Mouse (Mus musculus) lung, embryonic 16.5 days (tissue): ENCODE data around the gene Cdyl. TPM values are rescaled to one million over a fixed set of nuclear protein-coding genes. Genes with fewer than 3 reads are reported as not detected.

Source experiments
- ATAC-seq: fragments of 200-750 bp; cut with Nextera tagmentation; 2 replicates; pipeline ENCODE4 v1.8.0; 2017; ENCODE audit warnings: low read depth, mild to moderate bottlenecking, moderate library complexity
- H3K27ac ChIP-seq: fragments of 300-500 bp; sonication (generic); 2 replicates; pipeline ENCODE4 v1.5.1; 2014; ENCODE audit warnings: mild to moderate bottlenecking, control low read depth, low read length
- H3K27me3 ChIP-seq: fragments of 300-500 bp; sonication (generic); 2 replicates; pipeline ENCODE4 v1.6.1; 2014; ENCODE audit warnings: low read depth, low read length, mixed read lengths; ENCODE audit not compliant: control insufficient read depth, insufficient read depth
- H3K36me3 ChIP-seq: fragments of 300-500 bp; sonication (generic); 2 replicates; pipeline ENCODE4 v1.6.1; 2014; ENCODE audit warnings: low read length; ENCODE audit not compliant: control insufficient read depth, insufficient read depth
- H3K4me1 ChIP-seq: fragments of 300-500 bp; sonication (generic); replicated peaks from 2 replicates; pipeline ENCODE4 v1.6.1; 2014; ENCODE audit warnings: low read length, mixed read lengths; ENCODE audit not compliant: control insufficient read depth, insufficient read depth
- H3K4me2 ChIP-seq: fragments of 300-500 bp; sonication (generic); 2 replicates; pipeline ENCODE4 v1.6.1; 2014; ENCODE audit warnings: low read depth, low read length, control low read depth
- H3K4me3 ChIP-seq: fragments of 300-500 bp; sonication (generic); 2 replicates; pipeline ENCODE4 v1.5.1; 2014; ENCODE audit warnings: mild to moderate bottlenecking, low read length, control low read depth
- H3K9ac ChIP-seq: fragments of 300-500 bp; sonication (generic); 2 replicates; pipeline ENCODE4 v1.6.1; 2014; ENCODE audit warnings: low read length, control low read depth
- H3K9me3 ChIP-seq: fragments of 300-500 bp; sonication (generic); 2 replicates; pipeline ENCODE4 v1.6.1; 2016; ENCODE audit warnings: low read length; ENCODE audit not compliant: control insufficient read depth
- WGBS: fragments of 180-500 bp; shearing (Covaris S2); extraction: QIAGEN DNeasy Blood & Tissue Kit; methylation state at CpG from one replicate; pipeline ENCODE4 v1.1.7; 2014; 5-methylcytosine and 5-hydroxymethylcytosine counted together
- polyA plus RNA-seq: library from polyadenylated mRNA; unstranded; fragments of >200 nt; fragmentation: Nextera tagmentation; extraction: Ambion mirVana; gene quantifications from 2 replicates; pipeline ENCODE4 v1.2.1, GENCODE M21; 2015

Gene Cdyl
- polyA plus RNA-seq, 1 experiment from 2014 or later: 7.4 TPM

DNA sequence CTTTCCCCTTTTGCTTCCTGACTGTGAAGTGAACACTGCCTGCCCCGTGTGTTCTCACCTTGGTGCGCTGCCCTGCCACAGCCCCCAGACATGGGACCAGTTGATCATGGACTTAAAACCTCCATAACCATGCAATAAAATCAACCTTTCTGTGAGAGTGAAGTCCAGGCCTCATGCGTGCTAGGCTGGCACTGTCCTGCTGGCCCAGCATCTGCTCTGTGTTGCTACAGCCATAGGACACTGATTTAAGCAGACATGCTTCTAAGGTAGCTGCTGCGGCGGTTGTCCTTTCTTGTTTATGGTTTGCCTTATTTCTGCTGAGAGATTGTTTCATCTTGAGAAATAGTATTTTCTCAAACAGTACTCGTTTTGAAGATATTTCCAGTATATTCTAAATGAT, 191.9 kb downstream of the Cdyl start:
- 91% methylated on average over 6 of the region's 6 CpGs for WGBS
- H3K9me3 ChIP-seq: no peaks in the 10 kb centered on the region
- H3K27ac ChIP-seq: no peak overlapping the region
- no peaks in the 10 kb centered on the region for H3K36me3 ChIP-seq
- no peak overlapping the region for H3K9ac ChIP-seq
- no peaks in the 10 kb centered on the region for H3K27me3 ChIP-seq
- no peak for ATAC-seq
- H3K4me1 ChIP-seq: 0 out of 2 replicates have a peak, but pooled peaks cover 2% of the 10 kb centered on the region
- H3K4me3 ChIP-seq: no peak overlapping the region
- H3K4me2 ChIP-seq: no peak overlapping the region

DNA sequence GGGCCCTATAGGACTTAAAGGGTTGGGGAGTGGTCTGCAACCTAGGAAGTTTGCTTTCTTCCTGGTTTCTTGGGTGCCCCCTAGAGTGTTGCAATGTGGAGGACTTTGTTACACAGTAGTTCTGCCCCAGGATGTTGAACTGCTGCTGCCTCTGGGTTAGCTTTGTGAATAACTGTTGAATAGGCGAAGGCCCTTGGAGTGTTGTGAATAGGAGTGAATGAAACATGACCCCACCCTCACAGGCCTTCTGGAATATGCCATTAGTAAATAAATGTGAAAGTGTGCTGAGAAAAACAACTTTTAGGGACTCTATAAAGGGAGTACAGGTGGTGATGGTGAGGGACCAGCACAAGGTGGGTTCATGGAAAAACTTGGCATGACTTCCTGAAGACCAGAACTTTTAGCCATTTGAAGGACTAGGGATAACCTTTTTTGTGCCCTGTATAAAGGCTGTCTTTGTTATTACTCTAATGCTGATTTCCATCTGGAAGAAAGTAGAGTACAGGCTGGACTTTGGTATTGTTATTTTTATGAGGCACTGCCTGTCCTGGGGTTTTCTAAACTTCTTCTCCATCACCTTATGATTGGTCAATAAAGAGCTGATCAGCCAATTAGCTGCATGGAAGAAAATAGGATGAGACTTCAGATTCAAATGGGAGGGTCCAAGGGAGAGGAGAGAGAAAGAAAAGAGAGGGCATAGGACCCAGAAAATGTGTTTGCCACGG, 193.4 kb downstream of the Cdyl start:
- H3K4me1 ChIP-seq: 0 out of 2 replicates have a peak, but pooled peaks cover 2% of the 10 kb centered on the region
- H3K9me3 ChIP-seq: no peaks in the 10 kb centered on the region
- no peak overlapping the region for H3K9ac ChIP-seq
- H3K27ac ChIP-seq: no peak overlapping the region
- H3K36me3 ChIP-seq: no peaks in the 10 kb centered on the region
- no peaks in the 10 kb centered on the region for H3K27me3 ChIP-seq
- 80% methylated on average over 2 of the region's 2 CpGs for WGBS
- H3K4me2 ChIP-seq: no peak overlapping the region
- no peak overlapping the region for H3K4me3 ChIP-seq
- no peak for ATAC-seq

DNA sequence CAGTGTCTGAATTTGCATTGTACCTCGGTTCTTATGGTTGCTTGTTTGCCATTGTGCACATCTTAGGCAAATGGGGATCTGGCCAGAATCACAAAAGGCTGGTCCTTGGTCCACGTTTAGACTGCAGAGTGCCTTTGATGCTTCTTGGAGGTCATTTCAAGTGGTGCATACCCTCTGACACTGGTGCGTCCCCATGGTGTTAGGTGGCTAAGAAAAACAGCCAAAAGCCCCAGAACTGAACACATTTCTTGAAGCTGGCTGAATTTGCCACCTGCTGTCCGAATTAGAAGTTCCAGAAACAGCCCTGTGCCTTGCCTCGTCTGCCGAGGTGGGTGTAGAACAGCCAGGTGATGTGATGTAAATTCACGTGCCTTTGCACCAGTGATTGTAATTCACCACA, 197.9 kb downstream of the Cdyl start:
- Histone ChIP-seq H3K4me1 (0 out of 2 replicates have a peak, but pooled peaks cover 2% of the 10 kb centered on the region), H3K27ac (no peak overlapping the region), H3K27me3 (no peaks in the 10 kb centered on the region), H3K9me3 (no peaks in the 10 kb centered on the region), H3K36me3 (no peaks in the 10 kb centered on the region; the same call in 1 of the 2 replicates), H3K9ac (no peak overlapping the region), H3K4me3 (no peak overlapping the region), H3K4me2 (no peak overlapping the region)
- WGBS: 75% methylated on average over 7 of the region's 7 CpGs
- no peak for ATAC-seq

DNA sequence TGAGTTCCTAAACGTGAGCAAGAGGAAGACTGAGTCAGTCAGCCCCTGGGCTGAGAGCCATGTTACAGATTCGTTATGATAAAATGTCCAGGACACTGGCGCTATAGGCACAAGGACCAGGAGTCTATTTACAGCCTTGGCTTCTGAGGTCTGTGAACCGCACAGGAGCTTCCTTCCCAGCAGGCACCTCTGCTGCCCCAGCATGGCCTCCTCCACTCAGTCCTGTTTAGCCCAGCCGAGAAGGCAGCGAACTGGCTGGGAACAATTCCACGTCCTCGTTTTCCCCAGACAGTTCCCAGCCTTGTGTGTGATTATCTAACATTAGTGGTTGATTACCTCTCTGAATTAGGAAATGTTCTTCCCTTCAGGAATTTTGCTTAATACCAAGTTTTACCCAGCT, 201.3 kb downstream of the Cdyl start:
- 68% methylated on average over 8 of the region's 8 CpGs for WGBS
- H3K27me3 ChIP-seq: no peaks in the 10 kb centered on the region
- H3K36me3 ChIP-seq: peaks cover 5% of the 10 kb centered on the region; the same call in 1 of the 2 replicates
- H3K4me2 ChIP-seq: no peak overlapping the region
- H3K4me1 ChIP-seq: no peaks in the 10 kb centered on the region
- no peak overlapping the region for H3K9ac ChIP-seq
- no peak for ATAC-seq
- H3K27ac ChIP-seq: no peak overlapping the region
- no peak overlapping the region for H3K4me3 ChIP-seq
- no peaks in the 10 kb centered on the region for H3K9me3 ChIP-seq

DNA sequence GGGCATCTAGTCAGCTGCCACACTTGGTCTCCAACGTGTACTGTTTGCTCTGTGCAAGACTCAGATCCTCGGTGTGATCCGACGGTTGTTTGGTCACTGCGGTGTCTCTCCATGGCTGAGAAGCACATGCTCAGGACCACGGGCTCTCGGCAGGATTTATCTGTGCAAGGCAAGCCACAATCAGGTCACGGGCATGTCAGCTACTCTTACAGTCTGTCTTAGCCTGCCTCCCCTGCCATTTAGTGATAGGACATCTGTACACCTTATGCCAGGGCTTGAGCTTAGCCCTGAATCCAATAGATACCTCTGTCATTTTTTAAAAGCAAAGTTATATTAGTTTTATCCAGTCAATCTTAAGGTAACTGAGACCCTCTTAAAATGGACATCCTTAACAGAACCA, 211.0 kb downstream of the Cdyl start:
- no peaks in the 10 kb centered on the region for H3K9me3 ChIP-seq
- H3K27me3 ChIP-seq: no peaks in the 10 kb centered on the region
- H3K4me2 ChIP-seq: no peak overlapping the region
- peaks cover 8% of the 10 kb centered on the region for H3K36me3 ChIP-seq
- no peak overlapping the region for H3K27ac ChIP-seq
- no peak overlapping the region for H3K4me3 ChIP-seq
- no peak overlapping the region for H3K9ac ChIP-seq
- H3K4me1 ChIP-seq: no peaks in the 10 kb centered on the region
- ATAC-seq: no peak
- 80% methylated on average over 8 of the region's 8 CpGs for WGBS

DNA sequence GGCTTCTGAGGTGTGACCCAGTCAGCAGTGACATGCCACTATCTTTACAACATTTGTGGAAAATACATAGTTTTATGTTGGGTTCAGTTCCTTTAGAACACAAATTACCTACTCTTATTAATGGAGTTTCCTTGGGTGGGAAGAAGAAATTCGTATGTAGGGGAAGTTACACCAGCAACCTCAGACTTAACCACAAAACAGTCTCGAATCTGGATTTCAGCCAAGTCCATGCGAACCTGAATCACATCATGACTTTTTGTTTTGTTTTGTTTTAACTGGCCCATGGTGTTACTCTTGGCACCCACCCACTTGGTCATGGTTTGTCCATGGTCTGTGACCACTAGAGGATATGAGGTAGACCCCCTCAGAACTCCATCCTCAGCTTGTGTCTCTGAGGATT, 211.5 kb downstream of the Cdyl start:
- Histone ChIP-seq H3K4me1 (no peaks in the 10 kb centered on the region), H3K27ac (no peak overlapping the region), H3K4me3 (no peak overlapping the region), H3K27me3 (no peaks in the 10 kb centered on the region), H3K9me3 (no peaks in the 10 kb centered on the region), H3K9ac (no peak overlapping the region), H3K36me3 (peaks cover 6% of the 10 kb centered on the region), H3K4me2 (no peak overlapping the region)
- no peak for ATAC-seq
- 51% methylated on average over 3 of the region's 3 CpGs for WGBS

DNA sequence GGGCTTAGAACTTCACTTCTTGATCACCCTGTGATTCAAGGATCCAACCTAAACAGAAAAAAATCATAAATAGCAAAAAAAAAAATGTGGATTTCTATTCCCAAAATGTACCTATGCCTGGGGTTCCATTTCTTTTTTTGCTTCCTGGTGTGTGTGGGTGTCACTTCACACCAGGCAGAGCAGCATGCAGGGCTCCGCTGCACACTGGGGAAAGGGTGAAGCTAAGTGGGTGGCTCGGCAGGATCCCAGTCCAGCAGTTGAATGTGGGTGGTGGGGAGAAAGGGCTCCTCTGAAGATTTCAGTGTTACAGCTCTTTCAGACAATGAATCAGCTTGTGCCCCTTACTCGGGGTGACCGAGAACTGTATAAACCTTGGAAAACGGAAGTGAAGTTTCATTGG, 215.8 kb downstream of the Cdyl start:
- no peak for ATAC-seq

DNA sequence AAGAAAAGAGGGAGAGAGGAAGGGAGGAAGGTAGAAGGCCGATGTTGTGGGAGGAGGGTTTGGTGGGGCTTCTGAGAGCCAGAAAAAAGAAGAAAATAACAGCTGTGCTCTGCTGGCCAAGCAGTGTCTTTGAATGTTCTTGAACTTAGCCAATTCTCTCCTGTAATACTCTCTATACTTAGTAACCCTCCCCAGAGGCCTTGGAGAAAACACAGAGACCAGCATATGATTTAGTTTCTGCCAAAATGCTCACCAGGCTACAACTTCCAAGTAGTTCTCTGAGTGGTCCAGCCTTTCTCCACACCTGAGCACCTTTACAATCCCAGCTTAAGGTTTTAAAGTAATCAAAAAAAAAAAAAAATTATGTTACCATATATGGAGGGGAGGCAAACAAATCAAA, 218.6 kb downstream of the Cdyl start:
- no peaks in the 10 kb centered on the region for H3K27me3 ChIP-seq
- H3K4me1 ChIP-seq: no peaks in the 10 kb centered on the region
- ATAC-seq: no peak
- H3K36me3 ChIP-seq: peaks cover 6% of the 10 kb centered on the region
- no peaks in the 10 kb centered on the region for H3K9me3 ChIP-seq
- H3K4me3 ChIP-seq: no peak overlapping the region
- H3K9ac ChIP-seq: no peak overlapping the region
- no peak overlapping the region for H3K27ac ChIP-seq
- no peak overlapping the region for H3K4me2 ChIP-seq
- 27% methylated on average over 1 of the region's 1 CpGs for WGBS

More for the DNA sequence above, 215.8 kb downstream of the Cdyl start:
- Histone ChIP-seq H3K4me3 (no peak overlapping the region), H3K9ac (no peak overlapping the region), H3K27ac (no peak overlapping the region), H3K27me3 (no peaks in the 10 kb centered on the region), H3K36me3 (peaks cover 6% of the 10 kb centered on the region), H3K4me2 (no peak overlapping the region), H3K4me1 (no peaks in the 10 kb centered on the region), H3K9me3 (no peaks in the 10 kb centered on the region)
- WGBS: 83% methylated on average over 5 of the region's 5 CpGs

DNA sequence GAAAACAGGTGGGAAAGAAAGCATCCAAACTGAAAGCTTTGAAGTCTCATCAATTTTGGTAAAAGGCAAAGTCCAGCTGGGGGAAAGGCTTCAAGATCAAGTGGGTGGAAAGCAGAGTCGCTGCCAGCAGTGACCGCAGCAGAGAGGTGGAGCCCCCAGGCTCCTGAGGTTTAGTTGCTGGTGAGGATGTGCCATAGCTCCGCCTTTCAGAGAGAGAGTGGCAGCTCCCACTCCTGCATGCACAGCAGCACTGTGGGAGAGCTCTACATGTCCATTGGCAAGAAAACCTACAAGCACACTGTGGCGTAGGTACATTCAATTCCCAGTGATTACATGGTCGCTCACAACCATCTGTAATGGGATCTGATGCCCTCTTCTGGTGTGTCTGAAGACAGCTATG, 219.4 kb downstream of the Cdyl start:
- H3K9me3 ChIP-seq: no peaks in the 10 kb centered on the region
- ATAC-seq: no peak
- peaks cover 5% of the 10 kb centered on the region for H3K36me3 ChIP-seq
- no peak overlapping the region for H3K27ac ChIP-seq
- no peak overlapping the region for H3K4me3 ChIP-seq
- 40% methylated on average over 5 of the region's 5 CpGs for WGBS
- no peaks in the 10 kb centered on the region for H3K4me1 ChIP-seq
- H3K4me2 ChIP-seq: no peak overlapping the region
- no peak overlapping the region for H3K9ac ChIP-seq
- H3K27me3 ChIP-seq: no peaks in the 10 kb centered on the region
